Mouse (Mus musculus) ES-E14 (cell line): ENCODE results near the gene Cacna1f.

Experiments
- MAFK ChIP-seq: IDR thresholded peaks from 2 replicates; pipeline ENCODE4 v1.6.1; 2014; ENCODE audit warnings: mild to moderate bottlenecking, low read depth, low read length, inconsistent platforms; ENCODE audit not compliant: insufficient read depth
- ZC3H11A ChIP-seq: IDR thresholded peaks from 2 replicates; pipeline ENCODE4 v1.6.1; 2012; ENCODE audit warnings: low read depth, mild to moderate bottlenecking, inconsistent platforms, low read length, borderline replicate concordance

DNA sequence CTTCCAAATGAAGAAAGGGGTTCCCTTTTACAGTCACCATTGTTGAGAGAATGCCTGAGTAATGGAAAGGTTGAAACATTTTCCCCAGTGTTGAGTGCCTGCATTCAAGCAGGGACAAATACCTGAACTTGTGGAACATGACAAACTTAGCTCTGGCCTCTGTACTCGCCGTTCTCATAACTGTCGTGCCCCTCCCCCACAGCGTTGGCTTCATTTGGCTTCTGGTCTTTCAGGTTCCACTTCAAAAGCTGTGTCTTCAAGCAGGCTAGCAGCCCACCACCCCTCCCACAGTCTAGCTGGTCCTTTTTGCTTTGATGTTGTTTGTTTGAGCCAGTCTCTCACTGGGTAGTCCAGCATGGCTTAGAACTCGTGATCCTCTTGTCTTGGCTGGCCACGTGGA, 65.9 kb downstream of the Cacna1f start:
- no peak for TF ChIP-seq MAFK
- no peak for TF ChIP-seq ZC3H11A
